Mouse (Mus musculus): ENCODE measurements at regions not wholly inside any gene's neighbourhood (a gene's known extent, or its start where the extent isn't known, plus 50 kb on each side); places are given as distances from the start of the nearest gene placed in this dataset.

DNA sequence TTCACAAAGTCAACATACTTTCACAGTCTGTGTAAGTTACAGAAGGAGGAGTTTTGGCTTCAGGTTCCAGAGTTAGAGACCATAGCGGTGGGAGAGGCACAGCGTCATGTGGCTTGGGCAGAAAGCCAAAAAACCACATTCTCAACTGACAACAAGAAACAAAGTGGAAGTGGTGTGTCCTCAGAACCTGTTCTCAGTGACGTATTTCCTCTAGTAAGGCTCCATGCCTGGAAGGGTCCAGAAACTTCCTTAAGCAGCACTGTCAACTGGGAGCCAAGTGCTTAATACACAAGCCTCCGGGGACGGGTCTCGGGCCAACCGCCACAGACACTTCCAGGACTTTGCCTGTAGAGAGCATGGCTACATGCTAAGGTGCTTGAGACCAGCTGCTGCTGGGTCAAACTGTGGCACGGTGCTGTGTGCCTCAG lies 90.4 kb downstream of the Gm11077 start:
- TF ChIP-seq E2F4 (IDR thresholded peaks at IDR 0.05; ENCODE audit: borderline replicate concordance, low read depth, low read length): no peak
- TF ChIP-seq POLR2AphosphoS5 (IDR thresholded peaks at IDR 0.05; ENCODE audit: borderline replicate concordance, low read depth, low read length): no peak
- no peak for TF ChIP-seq CTCF (IDR thresholded peaks at IDR 0.05 in 2 of 3, conservative IDR thresholded peaks at IDR 0.05 in 1 of 3; ENCODE audit: control insufficient read depth in 1 of 3, insufficient read depth in 1 of 3, low read depth in 2 of 3, low read length in 3 of 3, poor library complexity in 1 of 3, severe bottlenecking in 1 of 3)

Measured in MEL (cell line).